Mouse (Mus musculus) limb, embryonic 10.5 days (tissue): ENCODE measurements around the gene S100a7a. TPM values are rescaled to one million over a fixed set of nuclear protein-coding genes. Genes with fewer than 3 reads are reported as not detected.

Experiments used
- DNase-seq: peaks from one replicate; pipeline ENCODE4 v3.0.0-alpha.2; 2017; ENCODE audit warnings: low spot score
- H3K27ac ChIP-seq: fragments of 300-500 bp; sonication (generic); 2 replicates; pipeline ENCODE4 v1.5.1; 2016; ENCODE audit warnings: mild to moderate bottlenecking
- H3K27me3 ChIP-seq: fragments of 300-500 bp; sonication (generic); 2 replicates; pipeline ENCODE4 v1.6.1; 2016; ENCODE audit warnings: low read depth, mild to moderate bottlenecking; ENCODE audit not compliant: poor library complexity, severe bottlenecking
- H3K36me3 ChIP-seq: fragments of 300-500 bp; sonication (generic); 2 replicates; pipeline ENCODE4 v1.6.1; 2016; ENCODE audit warnings: mild to moderate bottlenecking, moderate library complexity
- H3K4me1 ChIP-seq: fragments of 300-500 bp; sonication (generic); 2 replicates; pipeline ENCODE4 v1.6.1; 2016
- H3K4me3 ChIP-seq: fragments of 300-500 bp; sonication (generic); 2 replicates; pipeline ENCODE4 v1.5.1; 2016; ENCODE audit warnings: mild to moderate bottlenecking, moderate library complexity
- H3K9me3 ChIP-seq: fragments of 300-500 bp; sonication (generic); replicated peaks from 2 replicates; pipeline ENCODE4 v1.6.1; 2016; ENCODE audit warnings: mild to moderate bottlenecking
- WGBS: fragments of 180-500 bp; shearing (Covaris S2); methylation state at CpG from one replicate; pipeline ENCODE4 v1.1.7; 2016; 5-methylcytosine and 5-hydroxymethylcytosine counted together
- polyA plus RNA-seq: library from polyadenylated mRNA; unstranded; fragments of >200 nt; fragmentation: Nextera tagmentation; extraction: Ambion mirVana; gene quantifications from 2 replicates; pipeline ENCODE4 v1.2.1, GENCODE M21; 2016

Gene S100a7a
- polyA plus RNA-seq, 1 experiment from 2014 or later = not detected

DNA sequence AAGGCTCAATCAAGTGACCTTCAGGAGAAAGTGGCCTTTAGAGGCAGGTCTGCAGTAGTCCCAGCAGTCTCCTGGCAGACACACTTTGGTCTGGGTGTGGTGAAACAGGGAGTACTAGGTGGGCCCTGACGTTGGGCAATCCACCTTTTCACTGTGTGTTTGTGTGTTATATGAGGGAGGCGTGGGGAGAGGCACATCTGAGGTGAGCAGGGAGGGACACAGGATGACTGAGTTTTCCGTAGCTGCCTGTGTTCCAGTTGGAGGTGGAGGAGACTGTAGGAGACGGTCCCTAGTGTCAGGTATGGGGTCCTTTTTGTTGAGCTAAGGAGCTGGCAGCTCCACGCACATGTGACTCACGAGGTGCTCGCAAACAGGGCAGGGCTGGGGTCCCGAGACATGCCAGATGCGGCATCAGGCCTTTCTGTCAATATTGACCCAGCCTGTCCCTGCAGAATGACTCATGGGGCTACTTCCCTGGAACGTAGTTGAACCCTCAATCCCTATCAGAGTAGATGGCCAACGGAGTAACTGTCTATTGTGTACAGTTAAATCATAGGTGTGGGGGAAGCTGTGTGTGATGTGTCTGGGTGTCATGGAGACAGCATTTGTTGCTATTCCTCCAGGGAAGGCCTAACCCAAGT, 39.1 kb upstream of the S100a7a start:
- H3K4me1 ChIP-seq = peaks cover 20% of the 10 kb centered on the region
- no peaks in the 10 kb centered on the region for H3K9me3 ChIP-seq
- H3K4me3 ChIP-seq = no peak overlapping the region
- DNase-seq = no peak
- WGBS = 79% methylated on average over 11 of the region's 11 CpGs
- H3K36me3 ChIP-seq = no peaks in the 10 kb centered on the region
- peaks cover 10% of the 10 kb centered on the region for H3K27me3 ChIP-seq
- no peak overlapping the region for H3K27ac ChIP-seq

DNA sequence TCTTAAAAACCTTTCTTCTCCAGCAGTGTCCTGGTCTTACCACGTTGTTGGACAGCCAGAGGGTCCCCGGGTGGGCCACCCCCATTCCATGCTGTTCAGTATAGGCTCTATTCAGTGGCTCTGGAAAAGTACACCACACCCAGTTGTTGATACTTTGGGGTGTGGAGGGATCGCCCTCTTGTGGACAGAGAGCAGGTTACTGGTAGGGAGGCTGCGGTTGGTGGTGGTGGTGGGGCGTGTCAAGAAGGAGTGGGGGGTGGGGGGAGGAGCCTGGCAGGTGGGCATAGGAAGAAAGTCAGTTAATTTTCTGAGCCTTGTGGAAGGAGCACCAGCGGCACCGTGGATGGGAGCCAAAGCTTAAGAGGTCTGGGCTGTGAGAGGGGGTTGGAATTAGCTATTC, 38.4 kb upstream of the S100a7a start:
- Histone ChIP-seq H3K27me3 (peaks cover 10% of the 10 kb centered on the region), H3K27ac (no peak overlapping the region), H3K4me3 (no peak overlapping the region), H3K9me3 (no peaks in the 10 kb centered on the region), H3K4me1 (peaks cover 19% of the 10 kb centered on the region), H3K36me3 (no peaks in the 10 kb centered on the region)
- peak; percentile 72 for DNase-seq
- 11% methylated on average over 7 of the region's 7 CpGs for WGBS

GRCm38 (mm10) chr3:90615911-90616310, 37.9 kb upstream of the S100a7a start:
- Histone ChIP-seq H3K4me1 (peaks cover 14% of the 10 kb centered on the region), H3K27me3 (peaks cover 10% of the 10 kb centered on the region), H3K9me3 (no peaks in the 10 kb centered on the region), H3K4me3 (no peak overlapping the region), H3K27ac (no peak overlapping the region), H3K36me3 (no peaks in the 10 kb centered on the region)
- no peak for DNase-seq
- WGBS = 84% methylated on average over 1 of the region's 1 CpGs

- Histone ChIP-seq H3K27me3 (peaks cover 10% of the 10 kb centered on the region), H3K4me1 (peaks cover 10% of the 10 kb centered on the region), H3K27ac (no peak overlapping the region), H3K36me3 (no peaks in the 10 kb centered on the region), H3K4me3 (no peak overlapping the region), H3K9me3 (no peaks in the 10 kb centered on the region)
- no peak for DNase-seq
- 14% methylated on average over 1 of the region's 1 CpGs for WGBS
Measured at GRCm38 (mm10) chr3:90617586-90617985, 36.2 kb upstream of the S100a7a start.

DNA sequence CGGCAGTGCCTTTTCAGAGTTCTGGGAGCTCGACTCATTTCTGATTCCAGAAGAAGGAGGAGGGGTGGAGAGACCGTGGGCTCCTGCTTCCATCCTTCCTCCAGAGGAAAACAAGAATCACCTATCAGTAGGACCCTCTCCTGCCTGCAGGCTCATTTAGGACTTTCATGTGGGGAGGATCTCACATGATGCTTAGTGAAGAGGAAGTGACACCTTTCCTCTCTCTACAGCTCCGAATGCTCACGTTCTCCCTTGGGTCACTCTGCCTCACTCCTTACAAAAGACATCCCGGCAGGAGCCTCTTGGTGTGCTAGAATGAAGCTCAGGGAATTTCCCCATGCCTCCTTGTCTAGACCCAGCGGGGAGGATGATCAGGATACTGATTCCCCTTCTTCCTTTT, 32.3 kb upstream of the S100a7a start:
- Histone ChIP-seq H3K4me3 (no peak overlapping the region), H3K27ac (no peak overlapping the region), H3K27me3 (no peaks in the 10 kb centered on the region), H3K9me3 (no peaks in the 10 kb centered on the region), H3K36me3 (no peaks in the 10 kb centered on the region), H3K4me1 (peaks cover 10% of the 10 kb centered on the region)
- no peak for DNase-seq
- 60% methylated on average over 7 of the region's 7 CpGs for WGBS

DNA sequence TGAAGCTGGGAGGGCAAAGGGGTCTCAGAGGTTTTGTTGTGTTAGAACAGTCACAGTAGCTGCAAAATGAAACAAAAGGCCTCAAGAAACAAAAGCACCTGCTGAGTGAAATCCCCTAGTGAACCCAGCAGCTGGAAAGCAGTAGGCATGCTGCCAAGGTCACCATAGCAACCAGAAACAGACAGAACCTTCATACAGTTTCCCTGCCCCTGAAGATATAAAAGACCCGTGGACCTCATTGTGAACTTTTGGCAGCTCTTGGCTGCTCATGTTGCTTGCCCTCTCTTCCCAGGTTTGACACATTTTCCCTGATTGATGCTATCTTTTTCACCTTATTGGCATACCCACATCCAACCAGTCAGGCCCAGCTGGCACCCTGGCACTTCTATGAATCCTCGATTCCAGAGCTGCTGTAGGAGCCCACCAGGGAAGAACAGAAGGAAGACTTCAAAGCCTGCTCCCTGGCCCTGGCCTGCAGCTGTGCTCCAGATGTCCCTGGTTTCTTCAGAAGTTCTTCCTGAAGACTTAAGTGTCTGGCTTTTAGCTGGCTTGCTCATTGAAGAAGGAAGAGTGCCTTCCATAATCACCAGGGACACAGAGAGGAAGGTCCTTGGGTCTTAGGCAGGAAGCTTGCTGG, 30.3 kb upstream of the S100a7a start:
- 32% methylated on average over 2 of the region's 2 CpGs for WGBS

DNA sequence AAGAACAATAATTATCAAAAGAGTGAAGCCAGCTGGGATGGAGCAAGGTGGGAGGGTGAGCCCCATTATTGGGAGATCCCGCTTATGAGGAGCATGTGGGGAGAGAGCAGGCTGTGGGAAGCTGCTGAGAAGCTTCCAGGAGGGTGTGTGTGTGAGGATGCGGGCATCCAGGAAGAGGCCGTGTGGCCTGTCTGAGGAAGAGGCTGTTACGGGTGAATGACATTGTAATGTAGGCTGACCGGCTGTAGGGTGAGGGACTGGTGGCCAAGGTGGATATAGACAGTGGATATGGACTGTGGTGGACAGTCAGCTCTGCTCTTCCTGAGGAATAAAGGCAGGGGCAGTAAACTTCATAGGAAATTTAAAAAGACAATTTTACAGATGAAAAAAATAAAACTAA, 28.3 kb upstream of the S100a7a start:
- Histone ChIP-seq H3K4me3 (no peak overlapping the region), H3K36me3 (no peaks in the 10 kb centered on the region), H3K9me3 (no peaks in the 10 kb centered on the region), H3K27ac (no peak overlapping the region), H3K4me1 (peaks cover 10% of the 10 kb centered on the region), H3K27me3 (no peaks in the 10 kb centered on the region)
- 87% methylated on average over 5 of the region's 5 CpGs for WGBS
- DNase-seq = no peak

More for the DNA sequence above, 30.3 kb upstream of the S100a7a start:
- Histone ChIP-seq H3K4me1 (peaks cover 10% of the 10 kb centered on the region), H3K9me3 (no peaks in the 10 kb centered on the region), H3K27ac (no peak overlapping the region), H3K27me3 (no peaks in the 10 kb centered on the region), H3K4me3 (no peak overlapping the region), H3K36me3 (no peaks in the 10 kb centered on the region)
- no peak for DNase-seq

- 88% methylated on average over 9 of the region's 9 CpGs for WGBS
- Histone ChIP-seq H3K27me3 (no peaks in the 10 kb centered on the region), H3K9me3 (no peaks in the 10 kb centered on the region), H3K4me3 (no peak overlapping the region), H3K4me1 (peaks cover 10% of the 10 kb centered on the region), H3K27ac (no peak overlapping the region), H3K36me3 (no peaks in the 10 kb centered on the region)
- no peak for DNase-seq
Measured at GRCm38 (mm10) chr3:90626266-90627021, 27.4 kb upstream of the S100a7a start.

DNA sequence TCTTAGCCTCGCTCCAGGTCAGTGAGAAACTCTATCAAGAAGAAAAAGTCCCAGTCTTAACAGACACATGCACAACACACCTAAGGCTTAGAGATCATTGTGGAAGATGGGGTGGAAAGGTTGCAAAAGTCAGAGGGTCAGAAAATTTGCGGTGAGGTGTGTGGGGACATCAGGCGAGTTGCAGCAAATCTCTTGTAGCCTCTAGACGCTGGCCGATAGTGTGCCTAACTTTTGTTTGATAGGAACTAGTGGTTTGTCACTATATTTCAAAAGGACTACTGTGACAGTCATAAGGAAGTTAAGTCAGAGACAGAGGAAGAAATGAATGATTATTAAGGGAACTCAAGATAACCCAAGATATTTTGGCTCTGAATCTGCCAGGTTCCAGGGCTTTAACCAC, 26.5 kb upstream of the S100a7a start:
- no peak overlapping the region for H3K27ac ChIP-seq
- no peaks in the 10 kb centered on the region for H3K36me3 ChIP-seq
- H3K4me3 ChIP-seq = no peak overlapping the region
- H3K9me3 ChIP-seq = no peaks in the 10 kb centered on the region
- WGBS = 94% methylated on average over 5 of the region's 5 CpGs
- DNase-seq = no peak
- H3K4me1 ChIP-seq = peaks cover 10% of the 10 kb centered on the region
- H3K27me3 ChIP-seq = no peaks in the 10 kb centered on the region

DNA sequence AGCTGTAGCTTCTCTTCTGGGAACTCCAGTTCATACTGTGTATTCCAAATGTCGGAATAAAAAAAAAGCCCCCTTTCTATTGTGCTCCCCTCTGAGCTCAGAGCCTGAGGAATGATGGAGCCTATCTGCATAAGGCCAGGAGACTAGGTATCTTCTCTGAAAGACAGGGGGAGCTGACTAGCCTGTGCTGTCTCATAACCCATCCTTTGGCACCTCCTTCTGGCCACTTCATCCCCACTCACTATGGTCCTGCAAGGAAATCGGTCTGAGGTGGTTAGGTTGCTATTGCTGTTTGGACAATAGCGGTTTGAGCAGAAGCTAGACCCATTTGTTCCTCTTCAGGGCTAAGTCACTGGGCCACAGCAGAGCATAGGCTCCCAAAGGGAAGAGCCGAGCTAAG, 26.0 kb upstream of the S100a7a start:
- Histone ChIP-seq H3K4me3 (no peak overlapping the region), H3K36me3 (no peaks in the 10 kb centered on the region), H3K27me3 (no peaks in the 10 kb centered on the region), H3K27ac (no peak overlapping the region), H3K4me1 (peaks cover 10% of the 10 kb centered on the region), H3K9me3 (no peaks in the 10 kb centered on the region)
- DNase-seq = no peak
- WGBS = 63% methylated on average over 4 of the region's 4 CpGs

GRCm38 (mm10) chr3:90629298-90629697, 24.5 kb upstream of the S100a7a start:
- no peak for DNase-seq
- no peak overlapping the region for H3K27ac ChIP-seq
- WGBS = 79% methylated on average over 2 of the region's 2 CpGs
- H3K9me3 ChIP-seq = no peaks in the 10 kb centered on the region
- no peak overlapping the region for H3K4me3 ChIP-seq
- no peaks in the 10 kb centered on the region for H3K4me1 ChIP-seq
- no peaks in the 10 kb centered on the region for H3K27me3 ChIP-seq
- H3K36me3 ChIP-seq = no peaks in the 10 kb centered on the region

DNA sequence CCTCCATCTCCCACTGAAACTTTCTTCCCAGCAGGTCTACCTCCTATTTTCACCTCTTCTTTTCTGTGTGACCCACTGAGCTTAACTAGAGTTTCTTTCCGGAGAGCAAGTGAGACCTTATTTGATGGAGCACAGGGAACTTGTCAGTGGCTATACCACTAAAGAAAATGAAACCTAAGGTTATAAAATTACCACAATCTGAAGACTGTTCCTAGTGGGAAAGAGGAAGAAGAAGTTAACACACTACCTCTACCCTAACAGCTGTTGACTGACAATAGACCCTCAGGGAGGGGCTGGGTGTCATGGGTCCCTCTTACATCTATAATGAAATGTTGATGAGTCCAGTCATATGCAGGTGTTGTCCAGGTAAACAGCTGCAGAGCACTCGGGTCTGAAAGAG, 21.8 kb upstream of the S100a7a start:
- no peaks in the 10 kb centered on the region for H3K27me3 ChIP-seq
- DNase-seq = no peak
- H3K36me3 ChIP-seq = no peaks in the 10 kb centered on the region
- H3K4me3 ChIP-seq = no peak overlapping the region
- H3K9me3 ChIP-seq = no peaks in the 10 kb centered on the region
- no peak overlapping the region for H3K27ac ChIP-seq
- WGBS = 82% methylated on average over 2 of the region's 2 CpGs
- H3K4me1 ChIP-seq = no peaks in the 10 kb centered on the region

GRCm38 (mm10) chr3:90638511-90639275, 15.1 kb upstream of the S100a7a start:
- Histone ChIP-seq H3K36me3 (no peaks in the 10 kb centered on the region), H3K4me3 (no peak overlapping the region), H3K9me3 (no peaks in the 10 kb centered on the region), H3K27me3 (no peaks in the 10 kb centered on the region), H3K4me1 (no peaks in the 10 kb centered on the region), H3K27ac (no peak overlapping the region)
- WGBS = 65% methylated on average over 1 of the region's 1 CpGs
- DNase-seq = no peak
